Mouse (Mus musculus) urinary bladder, postnatal 4 days (tissue): Measurements from ENCODE around the gene Spata45.

Experiments used
- DNase-seq, 2 experiments: peaks; one replicate each; pipeline ENCODE4 v3.0.0; 2021 to 2022; ENCODE audit warnings: low spot score in 2 of 2

Gene Spata45

DNA sequence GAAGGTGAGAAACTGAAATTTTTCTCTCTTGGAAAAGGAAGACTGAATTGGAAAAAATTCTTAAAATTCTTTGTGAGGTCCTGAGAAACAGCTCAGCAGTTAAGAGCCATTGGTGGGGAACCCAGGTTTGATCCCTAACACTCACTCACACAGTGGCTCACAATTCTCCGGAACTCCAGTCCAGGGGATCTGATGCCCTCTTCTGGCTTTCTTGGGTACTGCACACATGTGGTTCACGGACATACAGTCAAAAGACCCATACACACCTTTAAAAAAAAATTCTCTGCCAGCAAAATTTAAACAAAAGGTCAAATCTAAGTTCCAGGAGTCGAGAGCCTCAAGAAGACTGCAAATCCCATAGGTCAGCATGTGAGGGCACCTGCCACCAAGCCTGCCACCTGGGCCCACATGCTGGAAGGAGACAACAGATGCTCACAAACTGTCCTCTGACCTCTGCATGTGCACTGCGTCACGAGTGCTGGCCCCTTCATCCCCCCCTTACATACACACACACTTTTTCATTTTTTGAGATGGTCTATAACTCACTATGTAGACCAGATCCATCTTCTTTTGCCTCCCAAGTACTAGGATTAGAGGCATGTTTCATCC is 48.6 kb downstream of the Spata45 start:
- DNase-seq, result no peak

DNA sequence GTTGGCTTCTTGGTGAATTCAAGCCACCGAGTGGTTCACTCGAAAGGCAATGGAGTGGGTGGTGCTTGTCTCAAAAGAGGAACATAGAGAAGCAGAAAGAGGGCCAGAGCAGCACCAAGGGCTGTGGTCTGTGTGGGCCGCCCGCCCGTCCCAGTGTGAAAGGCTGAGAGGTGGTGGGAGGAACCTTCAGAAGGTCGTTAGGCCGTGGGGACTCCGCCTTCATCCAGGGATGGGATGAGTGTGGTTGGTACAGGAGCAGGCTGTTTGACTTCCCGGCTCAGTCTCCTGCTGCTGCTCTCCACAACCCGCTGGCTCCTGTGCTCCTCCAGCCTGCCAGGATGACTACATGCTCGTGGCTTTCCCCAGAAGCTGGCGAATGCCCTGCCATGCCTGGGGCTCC is 49.2 kb downstream of the Spata45 start:
- DNase-seq, result no peak

DNA sequence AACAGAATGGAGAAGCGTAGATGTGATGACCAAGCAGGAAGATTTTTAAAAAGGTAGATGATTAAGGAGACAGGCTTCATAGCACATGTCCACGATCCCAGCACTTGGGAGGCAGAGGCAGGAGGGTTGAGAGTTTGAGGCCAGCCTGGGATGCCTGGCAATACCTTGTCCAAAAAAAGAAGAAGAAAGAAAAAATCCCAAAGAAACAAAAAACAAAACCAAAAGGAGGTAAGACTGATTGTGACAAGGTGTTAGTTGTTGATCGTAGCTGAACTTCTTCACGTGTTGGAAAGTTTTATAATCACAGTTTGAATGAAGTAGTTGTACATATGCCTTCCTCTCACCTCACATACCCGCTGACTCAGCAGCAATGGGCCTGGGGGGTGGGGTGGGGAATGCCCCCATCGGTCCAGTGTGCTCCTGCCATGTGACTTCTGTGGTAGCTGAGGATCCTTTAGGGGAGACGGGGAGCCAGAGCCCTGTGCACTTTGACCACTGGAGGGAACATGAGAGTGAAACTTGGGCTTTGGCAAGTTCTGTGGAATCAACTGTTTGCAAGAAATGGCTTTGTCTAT is 50.0 kb downstream of the Spata45 start:
- DNase-seq, result no peak

DNA sequence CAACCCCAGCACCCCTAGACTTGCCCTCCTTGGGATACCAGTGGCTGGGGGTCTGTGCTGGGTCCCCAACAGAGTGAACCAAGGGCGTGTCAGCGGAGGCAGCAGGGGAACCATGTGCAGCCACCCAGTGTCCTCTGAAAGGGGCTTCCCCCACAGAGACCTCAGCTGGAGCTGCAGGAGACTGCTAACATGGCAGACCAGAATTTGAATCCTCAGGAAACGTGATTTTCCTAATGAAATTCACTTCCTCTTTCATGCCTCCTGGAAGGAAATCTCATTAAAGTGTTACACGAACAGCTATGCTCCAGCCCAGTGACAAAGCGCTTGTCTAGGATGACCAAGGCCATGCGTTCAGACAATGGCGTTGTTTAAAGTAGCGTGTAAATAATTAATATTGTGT is 50.5 kb downstream of the Spata45 start:
- DNase-seq, result no peak

DNA sequence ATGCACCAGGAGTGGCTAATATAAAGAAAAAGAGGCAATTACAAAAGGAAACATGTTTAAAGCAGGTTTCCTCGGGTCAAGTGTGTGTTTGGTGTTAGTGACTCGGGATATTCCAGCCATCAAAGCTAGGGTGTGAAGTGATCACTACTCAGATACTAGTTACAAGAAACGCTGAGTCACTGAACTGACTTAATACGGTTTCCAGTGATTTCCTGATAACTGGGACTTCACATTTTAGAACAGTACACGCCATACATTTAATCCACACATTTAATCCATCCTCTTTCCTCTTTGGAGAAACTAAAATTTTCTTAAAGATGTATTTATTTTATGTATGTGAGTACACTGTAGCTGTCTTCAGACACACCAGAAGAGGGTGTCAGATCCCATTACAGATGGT is 51.5 kb downstream of the Spata45 start:
- DNase-seq, result no peak

DNA sequence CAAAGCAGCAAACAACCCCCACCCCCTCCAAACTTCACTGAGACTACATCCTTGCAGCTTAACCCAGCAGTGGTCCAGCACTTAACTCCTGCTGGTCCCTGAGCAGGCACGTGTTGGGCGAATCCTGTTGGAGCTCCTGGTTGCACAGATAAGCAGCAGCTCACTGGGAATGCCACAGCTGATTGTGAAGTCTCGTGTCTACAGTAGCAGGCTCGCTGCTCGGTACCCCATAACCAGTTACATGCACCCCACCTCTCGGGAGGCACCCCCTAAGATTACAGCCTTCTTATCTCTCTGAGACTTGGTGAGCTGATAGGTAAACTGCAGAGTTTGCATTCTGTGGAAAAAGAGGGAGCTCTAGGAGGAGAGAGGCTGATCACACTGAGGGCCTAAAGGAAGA is 52.9 kb downstream of the Spata45 start:
- no peak for DNase-seq

DNA sequence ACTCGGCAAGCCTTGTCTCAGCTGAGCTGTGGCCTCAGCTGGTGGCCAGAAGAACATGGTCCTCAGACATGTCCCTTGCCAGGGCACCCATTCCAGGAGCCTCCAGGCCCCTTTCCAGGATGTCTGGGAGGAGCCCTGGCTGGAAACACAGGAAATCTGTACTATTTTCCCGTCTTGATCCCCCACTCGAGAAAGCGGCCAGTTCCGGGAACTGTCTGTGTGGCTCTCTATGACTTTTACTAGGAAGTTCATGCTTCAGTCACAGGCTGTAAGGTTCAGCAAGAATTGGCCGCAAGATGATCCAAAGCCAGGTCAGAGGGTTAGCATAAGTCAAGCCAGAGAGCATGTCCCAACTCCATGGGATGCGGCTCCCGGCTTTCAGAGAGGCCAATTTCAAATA is 55.6 kb downstream of the Spata45 start:
- DNase-seq, result no peak
